Mouse (Mus musculus): ENCODE results near the gene Kat8. TPM values are rescaled to one million over a fixed set of nuclear protein-coding genes. Genes with fewer than 3 reads are reported as not detected.

The Kat8 gene
- 22.1 TPM for polyA plus RNA-seq (2021)

GRCm38 (mm10) chr7:127912190-127912871 is at the start of gene Kat8:
Gene Kat8 (plus strand): TSS chr7:127912516.
- peak; percentile 85 for ATAC-seq
- CTCF ChIA-PET = interaction anchor here (1.1 to 2.0 kb wide), 4 partner anchors 10 to 24 kb away, joined by 3 to 8 read pairs (median 4); partner anchors contain the start of genes Gm21974 and Vkorc1
- POLR2A ChIA-PET = interaction anchor here (0.6 to 3.6 kb wide), 8 partner anchors 8 to 111 kb away, joined by 3 to 21 read pairs (median 4); no protein-coding TSS in a partner anchor
- no peak for TF ChIP-seq CTCF (IDR thresholded peaks at IDR 0.05)
- H3K27me3 ChIP-seq = no peaks in the 10 kb centered on the region
- in situ Hi-C loops (cut with MboI; ENCODE audit: low pct_unique_long_range_greater_than_20kb) = no loop called here
- DNase-seq (ENCODE audit: low read depth, low spot score) = no peak

GRCm38 (mm10) chr7:127866434-127866833 is 45.9 kb upstream of the Kat8 start:
- no peak for DNase-seq (ENCODE audit: low read depth, low spot score)
- in situ Hi-C loops (cut with MboI; ENCODE audit: low pct_unique_long_range_greater_than_20kb) = no loop called here
- ChIA-PET POLR2A (interaction anchor here (1.3 kb wide), 1 partner anchor 10 kb away, joined by 4 read pairs; the partner anchor contains the start of genes Zfp646 and Zfp668), CTCF (interaction anchor here (1.1 to 2.1 kb wide), 2 partner anchors 8 to 17 kb away, joined by 5 read pairs; no protein-coding TSS in a partner anchor)
- TF ChIP-seq CTCF (IDR thresholded peaks at IDR 0.05) = no peak
- H3K27me3 ChIP-seq = no peaks in the 10 kb centered on the region
- no peak for ATAC-seq

GRCm38 (mm10) chr7:127867641-127868040 is 44.7 kb upstream of the Kat8 start:
- no peak for DNase-seq (ENCODE audit: low read depth, low spot score)
- POLR2A ChIA-PET = interaction anchor here (0.5 kb wide), 1 partner anchor 479 kb away, joined by 4 read pairs; no protein-coding TSS in a partner anchor
- CTCF ChIA-PET = interaction anchor here (0.8 kb wide), 1 partner anchor 9 kb away, joined by 3 read pairs; no protein-coding TSS in a partner anchor
- in situ Hi-C loops (cut with MboI; ENCODE audit: low pct_unique_long_range_greater_than_20kb) = no loop called here
- no peaks in the 10 kb centered on the region for H3K27me3 ChIP-seq
- no peak for ATAC-seq
- no peak for TF ChIP-seq CTCF (IDR thresholded peaks at IDR 0.05)

- ATAC-seq (no peak), DNase-seq (ENCODE audit: low read depth, low spot score) (no peak)
- in situ Hi-C loops (cut with MboI; ENCODE audit: low pct_unique_long_range_greater_than_20kb) = no loop called here
- CTCF ChIA-PET = interaction anchor here (0.9 to 1.5 kb wide), 4 partner anchors 8 to 60 kb away, joined by 3 to 4 read pairs (median 4); partner anchors contain the start of genes Gm21974 and Vkorc1
- no peaks in the 10 kb centered on the region for H3K27me3 ChIP-seq
- POLR2A ChIA-PET = no interaction called here
- no peak for TF ChIP-seq CTCF (IDR thresholded peaks at IDR 0.05)
Measured at GRCm38 (mm10) chr7:127869149-127869810, 43.0 kb upstream of the Kat8 start.

- no peak for DNase-seq (ENCODE audit: low read depth, low spot score)
- TF ChIP-seq CTCF (IDR thresholded peaks at IDR 0.05) = no peak
- ChIA-PET POLR2A (interaction anchor here (0.7 kb wide), 1 partner anchor 47 kb away, joined by 3 read pairs; no protein-coding TSS in a partner anchor), CTCF (interaction anchor here (0.7 to 1.5 kb wide), 5 partner anchors 9 to 160 kb away, joined by 3 to 4 read pairs (median 3); partner anchors contain the start of genes Gm21974 and Vkorc1)
- no peaks in the 10 kb centered on the region for H3K27me3 ChIP-seq
- ATAC-seq = no peak
- in situ Hi-C loops (cut with MboI; ENCODE audit: low pct_unique_long_range_greater_than_20kb) = no loop called here
Measured at GRCm38 (mm10) chr7:127870136-127870821, 42.0 kb upstream of the Kat8 start.

- CTCF ChIA-PET = interaction anchor here (1.1 to 1.7 kb wide), 2 partner anchors 9 to 101 kb away, joined by 3 to 5 read pairs; no protein-coding TSS in a partner anchor
- no peak for DNase-seq (ENCODE audit: low read depth, low spot score)
Measured at GRCm38 (mm10) chr7:127874812-127875626, 37.3 kb upstream of the Kat8 start.

GRCm38 (mm10) chr7:127875627-127876001 is 36.7 kb upstream of the Kat8 start:
- TF ChIP-seq CTCF (IDR thresholded peaks at IDR 0.05) = no peak
- in situ Hi-C loops (cut with MboI; ENCODE audit: low pct_unique_long_range_greater_than_20kb) = no loop called here
- ChIA-PET POLR2A (interaction anchor here (0.6 to 1.0 kb wide), 2 partner anchors 91 to 100 kb away, joined by 3 to 5 read pairs; no protein-coding TSS in a partner anchor), CTCF (interaction anchor here (1.1 kb wide), 1 partner anchor 102 kb away, joined by 3 read pairs; no protein-coding TSS in a partner anchor)
- ATAC-seq = peak; percentile 86
- no peaks in the 10 kb centered on the region for H3K27me3 ChIP-seq
- peak; percentile 51 for DNase-seq (ENCODE audit: low read depth, low spot score)

More at GRCm38 (mm10) chr7:127874812-127875626, 37.3 kb upstream of the Kat8 start:
- no peaks in the 10 kb centered on the region for H3K27me3 ChIP-seq
- ATAC-seq = no peak
- no peak for TF ChIP-seq CTCF (IDR thresholded peaks at IDR 0.05)
- in situ Hi-C loops (cut with MboI; ENCODE audit: low pct_unique_long_range_greater_than_20kb) = no loop called here
- POLR2A ChIA-PET = interaction anchor here (0.6 to 1.5 kb wide), 5 partner anchors 34 to 100 kb away, joined by 3 to 6 read pairs (median 3); partner anchors contain the start of gene Kat8

GRCm38 (mm10) chr7:127876041-127876466 is 36.3 kb upstream of the Kat8 start, which contains the start of gene Zfp646:
Gene Zfp646 (plus strand): TSS chr7:127876221.
- no peak for TF ChIP-seq CTCF (IDR thresholded peaks at IDR 0.05)
- in situ Hi-C loops (cut with MboI; ENCODE audit: low pct_unique_long_range_greater_than_20kb) = no loop called here
- CTCF ChIA-PET = no interaction called here
- POLR2A ChIA-PET = interaction anchor here (1.0 to 1.4 kb wide), 5 partner anchors 10 to 101 kb away, joined by 3 to 5 read pairs (median 4); no protein-coding TSS in a partner anchor
- H3K27me3 ChIP-seq = no peaks in the 10 kb centered on the region
- ATAC-seq = peak; percentile 57
- peak; percentile 33 for DNase-seq (ENCODE audit: low read depth, low spot score)
